Mouse (Mus musculus) ovary, adult 18-20 months (tissue): ENCODE measurements around the gene Hist3h2ba.
"Not testable (repeated sequence)": the region's sequence is repeated elsewhere in the genome, so short reads cannot be mapped to it uniquely, and the experiment has no call there.

ENCODE experiments used
- DNase-seq: peaks from one replicate; pipeline ENCODE4 v3.0.0; 2022; ENCODE audit warnings: low spot score, mixed read lengths

The Hist3h2ba gene

GRCm38 (mm10) chr11:58938322-58939087, 10.2 kb upstream of the Hist3h2ba start, which contains the start of gene Rnf187:
Gene Rnf187, minus strand, starts transcription at chr11:58938916.
- peak; percentile 84 for DNase-seq

GRCm38 (mm10) chr11:58939088-58939439, 9.7 kb upstream of the Hist3h2ba start:
- no peak for DNase-seq

- DNase-seq, result no peak
Observed at GRCm38 (mm10) chr11:58944136-58944535, 4.6 kb upstream of the Hist3h2ba start.

- no peak for DNase-seq
Observed at GRCm38 (mm10) chr11:58947306-58947705, 1.4 kb upstream of the Hist3h2ba start.

- DNase-seq, result no peak
Observed at GRCm38 (mm10) chr11:58947798-58948528, 757 bp upstream of the Hist3h2ba start.

- DNase-seq, result no peak
Observed at GRCm38 (mm10) chr11:58949480-58950431, 1.0 kb downstream of the Hist3h2ba start.

- no peak for DNase-seq
Observed at GRCm38 (mm10) chr11:58951210-58951609, 2.5 kb downstream of the Hist3h2ba start.

- no peak for DNase-seq
Observed at GRCm38 (mm10) chr11:58953351-58954169, 4.8 kb downstream of the Hist3h2ba start.

GRCm38 (mm10) chr11:58954170-58954419, 5.4 kb downstream of the Hist3h2ba start:
- not testable (repeated sequence) for DNase-seq

- peak; percentile 83 for DNase-seq
Observed at GRCm38 (mm10) chr11:58954420-58955142, 5.9 kb downstream of the Hist3h2ba start, which contains the start of the genes Hist3h2a and Trim17. Gene Hist3h2a, plus strand, starts transcription at chr11:58954685. Gene Trim17, plus strand, starts transcription at chr11:58954685.

- DNase-seq, result no peak
Observed at GRCm38 (mm10) chr11:58955143-58955867, 6.6 kb downstream of the Hist3h2ba start.

- DNase-seq, result no peak
Observed at GRCm38 (mm10) chr11:58955868-58956257, 7.1 kb downstream of the Hist3h2ba start.

GRCm38 (mm10) chr11:58957226-58957914, 8.7 kb downstream of the Hist3h2ba start:
- no peak for DNase-seq

- no peak for DNase-seq
Observed at GRCm38 (mm10) chr11:58958536-58958935, 9.8 kb downstream of the Hist3h2ba start.

GRCm38 (mm10) chr11:58959186-58959825, 10.6 kb downstream of the Hist3h2ba start:
- no peak for DNase-seq

- DNase-seq, result peak; percentile 64
Observed at GRCm38 (mm10) chr11:58959921-58960465, 11.3 kb downstream of the Hist3h2ba start.

GRCm38 (mm10) chr11:58961364-58962177, 12.9 kb downstream of the Hist3h2ba start:
- no peak for DNase-seq

- DNase-seq, result no peak
Observed at GRCm38 (mm10) chr11:58963543-58963942, 14.8 kb downstream of the Hist3h2ba start.
